Mouse (Mus musculus) mature B cell (primary cell): Measurements from ENCODE around the gene Hp.

Source experiments
- in situ Hi-C: fragments of 300-500 bp; cut with MboI; formaldehyde crosslinking; loops from 2 replicates; pipeline ENCODE4 v1.14.3; 2019

Hp gene

DNA sequence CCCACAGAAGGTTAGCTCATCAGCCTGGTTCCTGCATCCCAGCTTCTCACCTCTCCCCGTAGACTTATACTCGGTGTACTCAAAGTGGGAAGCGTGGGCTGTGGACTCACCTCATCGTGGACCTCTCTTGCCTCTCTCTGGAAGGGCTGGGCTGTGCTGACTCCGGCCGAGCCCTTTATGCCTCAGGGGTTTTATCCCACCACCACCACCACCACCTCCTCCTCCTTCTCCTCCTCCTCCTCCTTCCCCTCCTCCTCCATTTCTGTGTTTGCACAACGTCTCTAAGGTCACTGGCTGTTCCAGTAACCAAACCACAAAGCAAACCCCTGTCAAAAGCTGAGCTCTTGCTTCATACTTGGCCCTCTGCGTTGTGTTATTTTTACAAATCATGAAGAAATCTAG is at the start of gene Hp:
Hp (minus strand) TSS at position 273 of the 402 bp plus-strand sequence.
- in situ Hi-C loops, result no loop called here

GRCm38 (mm10) chr8:109628638-109629037 is 49.7 kb upstream of the Hp start:
- in situ Hi-C loops, result no loop called here

DNA sequence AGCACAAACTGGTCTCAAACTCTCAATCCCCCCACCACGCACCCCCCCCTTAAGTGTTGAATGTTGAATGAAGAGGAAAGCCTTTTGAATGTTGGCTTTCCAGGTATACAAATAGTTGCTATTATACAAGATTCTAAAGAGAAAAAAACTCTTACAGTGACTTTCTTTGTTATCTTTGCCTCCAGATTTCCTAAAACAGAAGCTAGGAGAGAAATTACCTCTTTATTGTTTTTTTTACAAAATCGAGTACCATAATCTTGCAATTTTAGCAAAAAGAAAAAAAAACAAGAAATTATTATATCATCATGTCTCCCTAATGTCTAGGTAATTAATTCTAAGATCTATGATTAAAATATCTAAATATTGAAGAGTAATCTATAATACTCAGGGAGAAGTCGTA is 36.6 kb upstream of the Hp start:
- in situ Hi-C loops, result no loop called here

DNA sequence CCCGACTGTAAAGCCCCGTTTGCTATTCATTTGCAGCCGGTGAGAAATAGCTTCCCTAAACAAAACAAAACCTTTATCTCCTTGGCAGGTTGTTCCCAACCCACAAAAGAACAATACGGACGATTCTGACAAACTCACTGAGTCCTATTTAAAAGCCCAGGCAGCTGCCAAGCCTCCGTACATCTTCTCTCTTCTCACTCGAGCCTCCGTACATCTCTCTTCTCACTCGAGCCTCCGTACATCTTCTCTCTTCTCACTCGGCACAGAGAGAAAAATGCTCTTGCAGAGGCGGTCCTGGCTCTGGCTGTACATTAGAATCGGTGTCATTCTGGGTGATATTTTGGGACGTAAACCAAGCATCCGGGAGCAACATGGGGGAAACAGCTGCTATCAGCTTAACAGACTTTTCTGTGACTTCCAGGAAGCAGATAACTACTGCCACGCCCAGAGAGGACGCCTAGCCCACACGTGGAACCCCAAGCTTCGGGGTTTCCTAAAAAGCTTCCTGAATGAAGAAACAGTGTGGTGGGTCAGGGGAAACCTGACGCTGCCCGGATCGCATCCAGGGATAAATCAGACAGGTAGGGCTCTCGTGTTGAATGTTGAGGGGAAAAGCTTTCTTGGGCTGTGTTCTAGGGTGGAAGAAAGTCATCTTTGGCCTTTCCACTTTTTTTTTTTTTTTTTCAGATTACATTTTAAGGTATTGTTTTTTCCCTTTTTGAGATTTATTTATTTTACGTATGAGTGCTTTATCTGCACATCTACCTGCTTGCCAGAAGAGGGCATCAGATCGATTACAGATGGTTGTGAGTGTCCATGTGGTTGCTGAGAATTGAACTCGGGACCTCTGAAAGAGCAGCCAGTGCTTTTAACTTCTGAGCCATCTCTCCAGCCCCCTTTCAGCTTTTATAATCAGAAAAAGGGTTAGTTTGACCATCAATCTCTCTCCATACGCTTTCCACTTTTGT is 35.6 kb upstream of the Hp start, which contains the start of gene Pkd1l3:
Pkd1l3 (plus strand) TSS at position 275 of the 968 bp plus-strand sequence.
- in situ Hi-C loops, result no loop called here

DNA sequence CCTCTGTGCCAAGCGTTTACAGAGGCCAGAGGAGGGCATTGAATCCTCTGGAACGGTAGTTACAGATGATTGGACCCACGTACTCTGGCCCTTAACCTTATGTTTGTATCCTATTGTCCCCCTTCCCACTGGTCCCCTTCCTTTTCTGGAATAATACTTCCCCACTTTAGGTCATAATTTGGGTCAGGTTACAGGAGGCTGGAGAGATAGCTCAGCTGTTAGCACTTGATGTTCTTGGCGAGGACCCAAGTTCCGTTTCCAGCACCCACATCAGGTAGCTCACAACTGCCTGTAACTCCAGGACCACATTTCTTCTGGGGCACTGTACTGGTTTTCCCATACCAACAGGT is 30.2 kb upstream of the Hp start:
- in situ Hi-C loops, result no loop called here

DNA sequence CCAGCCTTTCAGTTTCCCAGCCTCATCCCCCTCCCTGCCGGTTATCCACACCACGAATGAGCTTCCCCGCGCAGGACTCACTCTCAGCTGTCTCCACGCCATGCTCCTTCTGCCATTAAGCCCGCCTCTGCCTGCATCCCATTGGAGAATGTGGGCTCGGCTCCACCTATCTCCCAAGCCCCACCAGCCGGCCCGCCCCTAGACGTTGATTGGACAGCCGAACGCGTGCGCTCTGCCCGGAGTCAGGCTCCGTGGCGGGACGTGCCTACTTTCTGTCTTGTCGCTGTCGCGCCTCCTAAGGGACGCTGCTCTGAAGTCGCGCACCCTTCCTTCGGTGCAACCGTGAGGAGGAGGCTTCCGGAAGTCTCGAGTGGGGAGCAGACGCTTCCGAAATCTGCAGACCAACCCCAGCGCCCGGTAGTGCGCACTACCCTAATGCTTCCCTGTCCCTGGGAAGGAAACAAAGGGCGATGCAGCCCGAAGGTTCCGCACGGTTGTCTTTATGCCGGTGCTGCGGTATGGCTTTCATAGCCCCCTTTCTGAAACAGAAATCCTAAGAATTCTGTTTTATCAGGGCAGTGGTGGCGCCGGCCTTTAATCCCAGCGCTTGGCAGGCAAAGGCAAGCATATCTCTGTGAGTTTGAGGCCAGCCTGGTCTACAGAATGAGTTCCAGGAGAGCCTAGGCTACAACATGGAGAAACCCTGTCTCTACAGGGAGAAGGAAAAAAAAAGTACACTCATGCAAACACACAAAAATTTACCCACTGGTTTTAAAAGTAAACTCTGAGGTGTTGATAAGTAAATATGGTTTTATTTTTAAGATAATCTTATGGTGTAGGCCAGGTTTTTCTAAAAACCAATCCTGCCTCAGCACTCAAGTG is 29.5 kb upstream of the Hp start, which contains the start of gene Dhodh:
Dhodh (minus strand) TSS at position 403 of the 882 bp plus-strand sequence.
- in situ Hi-C loops, result no loop called here

DNA sequence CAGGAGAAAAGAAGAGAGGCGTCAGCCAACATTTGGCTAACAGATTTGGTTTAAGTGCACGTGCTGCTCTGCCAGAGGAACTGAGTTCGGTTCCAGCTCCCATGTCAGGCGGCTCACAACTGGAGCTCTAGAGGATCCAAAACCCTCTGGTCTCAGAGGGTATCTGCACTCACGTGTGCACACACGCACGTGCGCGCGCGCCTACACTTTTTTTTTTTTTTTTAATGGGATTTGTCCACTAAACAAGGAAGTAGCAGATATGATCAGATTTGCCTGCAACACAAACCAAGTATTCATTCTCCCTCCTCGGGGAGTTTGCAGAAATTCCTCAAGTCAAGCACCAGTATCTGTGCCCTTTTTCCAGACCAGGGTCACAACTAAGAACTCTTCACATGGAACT is 28.7 kb upstream of the Hp start:
- in situ Hi-C loops, result no loop called here

DNA sequence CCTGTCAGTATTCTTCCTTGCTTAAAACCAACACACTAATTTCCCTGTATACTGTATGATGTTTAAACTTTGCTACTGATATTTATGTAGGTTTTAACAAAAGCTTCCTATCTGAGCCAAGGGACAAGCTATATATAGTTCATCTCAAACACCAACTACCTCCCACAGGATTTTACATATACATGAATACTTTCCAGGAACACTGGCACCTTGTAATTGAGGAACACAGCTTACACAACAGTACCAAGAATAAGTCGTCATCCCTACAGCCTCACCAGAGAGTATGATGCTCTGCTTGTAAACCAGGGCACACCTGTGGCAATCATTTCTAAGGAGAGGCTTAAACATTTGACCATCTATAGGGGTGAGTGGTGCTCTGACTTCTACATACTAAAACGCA is 27.8 kb upstream of the Hp start:
- in situ Hi-C loops, result no loop called here

DNA sequence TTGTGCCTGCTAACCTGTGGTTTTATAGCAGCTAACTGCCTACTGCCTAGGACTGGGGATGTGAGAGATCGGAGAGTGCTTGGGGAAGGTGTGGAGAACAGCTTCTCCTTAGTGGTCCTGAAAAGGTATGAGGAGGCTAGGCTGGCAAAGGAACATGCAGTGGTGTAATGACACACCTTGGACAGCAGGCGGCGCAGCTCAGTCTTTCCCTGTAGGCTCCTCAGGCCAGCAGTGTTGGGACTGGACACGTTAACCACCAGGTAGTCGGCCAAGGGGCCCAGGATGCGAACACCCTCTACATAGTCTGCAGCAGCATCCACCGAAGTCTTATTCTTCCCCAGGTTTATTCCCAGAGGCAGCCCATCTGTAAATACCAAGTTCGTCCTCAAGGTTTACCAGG is 16.9 kb upstream of the Hp start:
- in situ Hi-C loops, result no loop called here

DNA sequence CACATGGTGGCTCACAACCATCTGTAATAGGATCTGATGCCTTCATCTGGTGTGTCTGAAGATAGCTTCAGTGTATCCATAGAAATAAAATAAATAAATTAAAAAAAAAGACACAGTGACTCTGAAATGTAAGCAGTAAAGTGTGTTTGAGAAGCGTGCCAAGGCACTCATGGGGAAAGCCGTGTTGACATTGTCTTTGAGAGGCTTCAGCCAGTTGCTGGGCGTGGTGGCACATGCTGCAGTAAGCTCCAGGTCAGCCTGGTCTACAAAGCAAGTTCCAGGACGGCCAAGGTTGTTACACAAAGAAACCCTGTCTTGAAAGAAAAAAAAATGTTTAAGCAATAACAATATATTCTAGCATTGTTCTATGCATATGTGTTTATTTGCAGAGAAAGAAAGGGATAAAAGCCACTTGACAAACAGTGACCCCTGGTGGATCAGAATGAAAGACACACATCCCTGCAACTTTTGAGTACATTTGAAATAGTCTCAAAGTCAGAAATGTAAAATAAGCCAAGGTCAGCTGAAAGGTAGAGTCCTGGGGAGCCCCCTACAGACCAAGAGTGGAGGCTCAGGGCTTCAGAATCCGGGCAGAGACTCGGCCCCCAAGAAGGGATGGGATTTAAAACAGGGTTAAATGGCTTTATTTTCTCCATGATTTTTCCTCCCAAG is 14.3 kb upstream of the Hp start:
- in situ Hi-C loops, result no loop called here

DNA sequence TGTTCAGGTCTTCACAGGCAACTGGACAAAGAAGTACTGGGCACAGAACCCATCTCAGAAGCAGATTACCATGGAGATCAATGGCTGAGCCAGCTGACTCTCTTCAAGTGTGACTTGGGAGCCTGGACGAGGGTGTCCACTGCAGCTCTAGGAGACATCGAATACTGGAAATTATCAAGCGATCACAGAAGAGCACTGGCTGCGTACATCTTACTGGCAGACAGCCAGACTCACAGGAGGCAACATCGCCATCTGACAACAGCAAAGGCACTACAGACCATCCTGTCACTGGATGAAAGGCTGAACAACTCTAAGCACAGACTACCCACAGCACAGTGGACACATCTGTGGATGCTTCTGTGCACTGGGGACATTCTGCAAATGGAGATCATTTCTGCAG is 13.2 kb upstream of the Hp start:
- in situ Hi-C loops, result no loop called here

GRCm38 (mm10) chr8:109591367-109591766 is 12.4 kb upstream of the Hp start:
- in situ Hi-C loops, result no loop called here

DNA sequence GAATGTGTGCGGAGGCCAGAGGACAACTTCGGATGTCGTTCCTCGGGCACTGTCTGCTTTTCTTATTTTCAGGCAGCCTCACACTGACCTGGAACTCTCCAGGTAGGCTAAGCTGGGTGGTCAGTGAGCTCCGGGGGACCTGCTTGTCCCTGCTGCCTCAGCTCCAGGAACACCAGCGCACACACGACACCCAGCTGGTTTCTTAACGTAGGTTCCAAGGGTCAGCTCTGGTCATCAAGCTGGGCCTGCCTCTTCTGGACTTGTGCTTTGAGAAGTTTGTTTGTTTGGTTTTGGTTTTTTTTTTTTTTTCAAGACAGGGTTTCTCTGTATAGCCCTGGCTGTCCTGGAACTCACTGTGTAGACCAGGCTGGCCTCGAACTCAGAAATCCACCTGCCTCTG is 11.9 kb upstream of the Hp start:
- in situ Hi-C loops, result no loop called here

DNA sequence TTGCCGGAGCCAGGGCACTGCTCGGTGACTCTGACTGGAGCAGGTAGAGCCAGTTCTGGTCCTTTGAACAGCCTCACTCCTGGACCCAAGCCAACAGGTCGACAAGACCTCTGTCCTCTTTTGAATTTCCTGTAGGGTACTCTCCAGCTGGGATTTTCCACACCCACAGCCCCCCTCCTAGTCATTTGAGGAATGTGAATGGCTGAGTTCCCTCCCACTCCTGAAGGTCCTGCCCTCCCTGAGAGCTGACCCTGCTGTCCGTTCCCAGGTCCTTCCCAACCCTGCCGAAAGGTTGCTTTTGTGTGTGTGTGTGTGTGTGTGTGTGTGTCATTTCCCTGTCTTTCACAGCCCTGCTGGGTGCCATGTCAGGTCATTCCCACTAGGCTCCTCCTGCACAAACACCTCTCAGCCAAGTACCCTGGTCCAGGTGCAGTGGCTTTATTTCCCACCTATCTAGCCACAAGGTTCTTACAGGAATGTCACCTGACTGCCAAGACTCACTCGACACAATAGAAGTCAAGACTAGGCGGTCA is 8.1 kb upstream of the Hp start:
- in situ Hi-C loops, result no loop called here

DNA sequence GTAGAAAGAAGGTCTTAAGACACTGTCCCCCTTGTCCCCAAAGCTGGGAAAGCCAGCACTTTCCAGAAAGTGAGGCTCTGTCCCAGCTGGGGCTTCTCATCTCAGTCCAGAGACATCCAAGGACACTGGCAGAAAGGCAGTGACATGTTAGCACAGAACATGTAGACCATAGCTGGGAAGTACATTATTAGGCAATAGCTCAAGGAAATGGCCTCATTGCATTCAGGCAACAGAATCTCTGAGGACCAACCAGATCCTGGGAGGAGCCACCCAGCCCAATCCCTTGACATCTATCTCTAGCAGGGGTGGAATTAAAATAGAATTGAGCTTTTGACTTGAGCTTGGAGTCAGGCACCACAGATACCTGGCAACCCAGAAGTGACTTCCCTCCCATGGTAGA is 6.7 kb upstream of the Hp start:
- in situ Hi-C loops, result no loop called here

GRCm38 (mm10) chr8:109584830-109585229 is 5.9 kb upstream of the Hp start:
- in situ Hi-C loops, result no loop called here

GRCm38 (mm10) chr8:109584293-109584692 is 5.3 kb upstream of the Hp start:
- in situ Hi-C loops, result no loop called here

DNA sequence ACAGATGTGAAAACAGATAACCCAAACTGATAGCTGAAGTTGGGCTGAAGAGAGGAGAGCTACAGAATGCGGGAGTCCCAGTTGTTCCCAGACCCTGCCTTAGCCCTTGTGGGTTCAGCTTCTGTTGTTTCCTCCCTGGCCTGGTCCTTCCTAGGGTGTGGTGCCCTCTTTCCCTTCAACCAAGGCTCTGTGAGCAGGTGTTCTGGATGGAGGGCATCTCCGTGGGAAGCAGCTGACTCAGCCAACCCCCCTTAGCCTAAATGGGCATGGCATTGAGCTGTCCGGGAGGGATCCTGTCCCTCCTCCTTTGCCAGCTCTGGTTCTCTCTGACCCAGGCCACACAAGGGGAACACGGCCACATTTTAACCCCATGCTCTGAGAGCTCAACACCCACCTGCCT is 2.7 kb downstream of the Hp start:
- in situ Hi-C loops, result no loop called here

- in situ Hi-C loops, result loop anchor here (25.0 kb wide), 1 partner anchor 1984 kb away; the partner anchor contains the start of gene Psmd7
Observed at GRCm38 (mm10) chr8:109571139-109571538, 7.8 kb downstream of the Hp start.

GRCm38 (mm10) chr8:109565498-109566333 is 13.3 kb downstream of the Hp start, which contains the start of the genes Dhx38 and Txnl4b:
Gene Dhx38 (minus strand): TSS chr8:109565861.
Gene Txnl4b (plus strand): TSS chr8:109565892.
- in situ Hi-C loops, result loop anchor here (25.0 kb wide), 1 partner anchor 1978 kb away; the partner anchor contains the start of gene Psmd7
